Mouse (Mus musculus) embryo, embryonic 10 days (tissue): ENCODE results near the gene Oas1e.
A peak's percentile ranks its signal among the peaks of the same experiment; 100 is the strongest.
"Not testable (repeated sequence)": the region's sequence is repeated elsewhere in the genome, so short reads cannot be mapped to it uniquely, and the experiment has no call there.

ENCODE experiments used
- DNase-seq: peaks from one replicate; pipeline ENCODE4 v3.0.0-alpha.2; 2015; ENCODE audit warnings: low spot score

The Oas1e gene

DNA sequence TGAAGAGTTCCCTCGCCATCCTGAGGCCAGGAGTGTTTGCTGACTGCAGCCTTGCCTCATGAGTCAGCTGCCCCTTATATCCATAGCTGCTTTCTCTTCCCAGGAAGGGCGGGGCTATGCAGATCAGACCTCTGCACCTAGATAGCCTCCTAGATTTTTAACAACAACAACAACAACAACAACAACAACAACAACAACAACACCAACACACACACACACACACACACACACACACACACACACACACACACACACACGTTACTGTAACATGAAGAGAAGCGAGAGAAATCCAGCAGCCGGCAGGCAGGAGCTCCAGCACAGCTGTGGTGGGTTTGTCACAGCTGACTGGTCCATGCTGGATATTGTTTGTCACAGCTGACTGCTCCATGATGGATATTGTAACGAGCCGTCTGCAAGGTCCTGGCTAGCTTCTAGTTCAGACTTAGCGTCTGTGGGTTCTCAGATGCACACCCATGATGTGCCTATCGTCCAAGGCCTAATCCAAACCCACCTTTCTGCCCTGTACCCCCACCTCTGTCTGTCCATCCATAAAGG is at the start of gene Oas1e:
Gene Oas1e, minus strand, starts transcription at position 51 of the 555 bp plus-strand sequence.
- not testable (repeated sequence) for DNase-seq

DNA sequence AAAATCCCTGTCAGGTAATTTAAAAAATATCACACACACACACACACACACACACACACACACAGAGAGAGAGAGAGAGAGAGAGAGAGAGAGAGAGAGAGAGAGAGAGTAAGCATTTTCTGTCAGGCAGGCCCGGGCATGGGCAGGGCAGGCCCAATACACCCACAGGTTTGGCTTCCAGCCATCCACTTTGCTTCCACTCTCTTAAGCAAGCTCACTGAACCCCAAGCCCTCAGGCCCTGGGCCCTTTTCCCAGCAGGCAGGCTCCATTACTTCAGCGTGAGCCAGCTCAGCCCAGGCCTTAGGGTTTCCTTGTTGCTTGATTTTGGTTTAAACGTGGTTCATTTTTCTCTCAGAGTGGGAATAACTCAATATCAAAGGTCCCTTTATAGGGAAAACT is 49.4 kb upstream of the Oas1e start:
- DNase-seq, result no peak

DNA sequence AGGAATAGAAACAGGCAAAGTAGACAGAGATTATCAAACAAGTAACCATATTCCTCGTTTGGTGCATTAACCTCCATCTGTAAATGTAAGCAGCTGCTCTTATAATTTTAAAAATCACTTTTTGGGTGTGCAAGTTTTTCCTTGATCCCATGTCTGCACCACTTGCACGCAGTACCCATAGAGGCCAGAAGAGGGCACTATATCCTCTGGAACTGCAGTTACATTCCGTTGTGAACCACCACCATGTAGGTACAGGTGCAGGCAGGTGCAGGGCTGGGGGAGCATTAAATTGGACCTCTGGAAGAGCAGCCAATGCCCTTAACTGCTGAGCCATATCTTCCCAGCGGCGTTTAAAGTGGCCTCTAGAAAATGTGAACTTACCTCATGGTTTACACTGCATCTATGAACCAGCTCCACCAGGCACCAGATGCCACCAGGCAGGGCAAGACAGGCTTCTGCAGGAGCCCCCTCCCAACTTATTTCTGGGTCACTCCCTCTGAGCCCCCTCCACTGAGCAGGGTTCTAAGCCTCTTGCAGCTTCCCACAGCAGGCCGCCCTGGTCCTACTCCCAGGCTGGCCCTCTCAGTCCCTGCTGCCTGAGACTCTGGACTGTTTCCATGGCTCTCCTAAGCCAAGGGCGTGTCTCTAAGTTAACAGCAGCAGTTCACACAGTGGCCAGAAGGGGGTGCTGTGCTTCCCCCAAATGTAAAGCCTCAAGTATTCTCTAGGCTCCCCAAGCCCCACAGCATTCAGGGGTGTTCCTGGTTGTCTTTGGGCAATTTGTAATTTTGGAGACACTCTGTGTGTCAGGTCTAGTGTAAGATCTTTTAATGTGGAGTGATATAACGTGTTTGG is 41.6 kb upstream of the Oas1e start:
- peak; percentile 68 for DNase-seq

DNA sequence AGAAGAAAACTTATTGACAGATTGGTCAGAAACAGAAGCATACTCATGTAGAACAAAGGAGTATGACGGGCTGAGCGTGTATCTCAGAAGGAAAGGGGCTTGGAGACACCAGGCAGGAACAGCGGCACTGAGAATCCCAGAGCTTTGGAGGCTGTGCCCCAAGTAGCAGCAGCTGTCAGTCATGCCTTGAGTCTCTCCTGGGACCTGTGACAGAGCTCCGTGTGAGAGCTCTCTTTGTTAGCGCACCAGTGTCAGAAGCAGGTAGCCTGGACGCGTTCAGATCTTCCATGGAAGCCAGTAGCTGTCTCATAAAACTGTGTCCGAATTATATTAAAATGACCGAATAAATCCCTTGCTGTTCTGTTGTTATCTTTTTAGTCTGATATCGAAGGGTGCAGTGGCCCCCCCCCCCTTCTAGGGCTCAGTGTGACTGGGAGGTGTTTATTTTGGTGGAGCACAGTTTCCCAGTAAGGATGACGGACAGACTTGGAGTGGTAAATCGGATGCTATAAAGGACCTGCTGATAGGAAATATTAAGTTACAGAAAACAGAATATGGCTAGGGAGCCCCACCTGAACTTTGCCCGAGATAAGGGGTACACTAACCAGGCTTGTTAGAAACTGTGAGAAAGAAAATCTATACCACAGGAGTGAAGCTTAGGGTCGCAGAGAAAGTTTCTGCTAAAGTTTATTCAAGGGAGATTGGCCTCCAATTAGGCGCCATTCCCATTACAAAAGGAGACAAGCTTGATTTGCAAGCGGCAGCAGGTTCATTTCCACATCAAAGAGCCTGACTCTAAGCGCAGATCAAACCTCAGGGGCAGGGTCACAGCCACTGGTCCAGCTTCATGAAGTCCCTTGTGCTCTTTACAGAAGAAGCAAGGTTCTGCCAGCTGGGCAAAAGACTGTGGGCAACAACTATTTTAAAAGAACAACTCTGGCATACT is 38.3 kb upstream of the Oas1e start:
- DNase-seq, result peak; percentile 24

DNA sequence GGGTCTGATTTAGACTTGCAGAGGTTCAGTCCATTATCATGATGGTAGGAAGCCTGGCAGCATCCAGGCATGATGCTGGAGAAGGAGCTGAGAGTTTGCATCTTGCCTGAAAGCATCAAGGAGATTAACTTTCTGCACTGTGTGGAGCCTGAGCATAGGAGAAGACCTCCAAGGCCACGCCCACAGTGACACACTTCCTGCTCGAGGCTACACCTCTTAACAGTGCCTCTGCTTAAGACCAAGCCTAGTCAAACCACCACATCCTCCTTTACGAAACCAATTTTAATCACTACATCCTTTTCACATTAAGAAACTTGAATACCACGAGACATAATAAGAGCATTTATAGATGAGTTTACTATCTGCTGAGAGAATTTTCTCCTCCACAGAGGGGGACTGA is 35.7 kb upstream of the Oas1e start:
- no peak for DNase-seq

DNA sequence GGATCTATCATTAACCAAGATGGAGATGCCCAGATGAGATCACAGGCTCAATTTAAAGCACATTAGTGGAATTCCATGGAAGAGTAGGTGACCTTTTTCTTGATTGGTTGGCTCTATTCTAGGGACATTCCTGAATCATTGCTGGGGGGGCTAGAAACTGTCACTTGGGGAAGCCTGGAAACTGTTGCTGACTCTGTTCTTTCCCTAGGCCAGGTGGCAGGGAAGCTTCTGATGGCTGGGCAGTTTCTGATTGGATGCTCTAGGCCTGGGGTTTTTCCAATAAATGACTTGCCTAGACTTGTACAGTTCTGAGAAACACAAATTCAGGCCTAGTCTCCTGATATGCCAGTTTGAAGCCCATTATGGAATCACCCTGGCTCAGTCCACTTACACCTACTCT is 23.7 kb upstream of the Oas1e start:
- DNase-seq, result no peak

DNA sequence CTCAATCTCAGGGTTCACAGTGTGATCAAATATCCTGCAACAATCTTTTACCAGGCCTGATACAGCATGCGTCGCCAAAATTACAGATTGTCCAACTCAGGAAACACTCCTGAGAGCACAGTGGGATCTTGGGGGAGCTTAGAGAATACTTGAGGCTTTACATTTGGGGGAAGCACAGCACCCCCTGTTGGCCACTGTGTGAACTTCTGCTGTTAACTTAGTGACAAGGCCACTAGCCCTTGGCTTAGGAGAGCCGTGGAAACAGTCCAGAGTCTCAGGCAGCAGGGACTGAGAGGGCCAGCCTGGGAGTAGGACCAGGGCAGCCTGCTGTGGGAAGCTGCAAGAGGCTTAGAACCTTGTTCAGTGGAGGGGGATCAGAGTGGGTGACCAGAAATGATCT is 20.6 kb upstream of the Oas1e start:
- peak; percentile 32 for DNase-seq

DNA sequence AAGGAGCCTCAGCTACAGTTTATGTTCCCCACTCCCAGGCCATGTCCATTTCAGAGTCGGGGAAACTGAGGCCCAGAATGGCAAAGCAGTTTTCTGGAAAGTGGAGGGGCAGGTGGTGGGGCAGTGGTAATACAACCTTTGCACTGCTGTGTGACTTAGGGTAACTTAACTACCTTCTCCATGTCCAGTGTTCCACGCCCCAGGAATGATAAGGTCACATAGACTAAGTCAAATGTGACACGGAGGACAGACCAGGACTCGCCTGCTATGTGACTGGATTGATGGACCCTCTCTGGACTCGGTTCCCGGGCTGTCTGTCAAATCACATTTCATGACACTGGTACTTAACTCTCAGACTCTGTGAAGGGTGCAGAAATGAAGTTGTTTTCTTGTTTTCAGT is 17.7 kb upstream of the Oas1e start:
- no peak for DNase-seq

DNA sequence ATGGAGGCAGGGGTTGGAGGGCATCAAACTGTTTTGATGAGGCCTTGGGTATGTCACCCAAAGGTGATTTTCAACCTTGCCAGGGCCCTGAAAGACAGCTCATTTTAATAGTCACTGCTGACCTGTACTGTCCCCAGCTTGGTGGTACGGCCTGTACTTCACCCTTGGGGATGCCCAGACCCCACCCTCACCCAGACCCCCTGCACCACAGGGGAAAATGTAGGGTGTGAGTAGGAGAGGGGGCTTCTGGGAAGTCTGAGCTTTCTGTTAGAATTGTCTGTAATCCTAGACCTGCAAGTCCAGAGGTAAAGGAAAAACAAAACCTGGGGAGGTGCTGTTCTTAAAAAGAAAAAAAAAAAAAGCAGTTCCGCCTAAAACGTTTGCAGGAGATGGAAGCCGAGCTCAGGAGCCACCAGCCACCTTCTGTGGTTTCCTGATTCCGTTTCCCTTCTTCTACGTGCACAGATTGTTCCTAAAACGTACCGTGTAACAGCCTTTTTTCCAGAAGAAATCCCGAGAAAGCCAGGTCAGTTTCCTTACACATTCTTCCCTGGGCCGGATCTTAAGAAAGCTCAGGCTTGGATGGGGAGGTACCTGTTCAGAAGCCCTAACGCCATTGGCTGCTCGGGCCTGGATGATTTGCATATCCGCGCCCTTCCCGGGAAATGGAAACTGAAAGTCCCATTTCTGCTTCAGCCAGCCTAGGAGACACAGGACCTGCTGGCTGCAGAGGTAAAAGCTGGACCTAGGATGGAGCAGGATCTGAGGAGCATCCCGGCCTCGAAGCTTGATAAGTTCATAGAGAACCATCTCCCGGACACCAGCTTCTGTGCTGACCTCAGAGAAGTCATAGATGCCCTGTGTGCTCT is 16.9 kb upstream of the Oas1e start, which contains the start of gene Oas1c:
Gene Oas1c, minus strand, starts transcription at position 564 of the 869 bp plus-strand sequence.
- peak; percentile 92 for DNase-seq

DNA sequence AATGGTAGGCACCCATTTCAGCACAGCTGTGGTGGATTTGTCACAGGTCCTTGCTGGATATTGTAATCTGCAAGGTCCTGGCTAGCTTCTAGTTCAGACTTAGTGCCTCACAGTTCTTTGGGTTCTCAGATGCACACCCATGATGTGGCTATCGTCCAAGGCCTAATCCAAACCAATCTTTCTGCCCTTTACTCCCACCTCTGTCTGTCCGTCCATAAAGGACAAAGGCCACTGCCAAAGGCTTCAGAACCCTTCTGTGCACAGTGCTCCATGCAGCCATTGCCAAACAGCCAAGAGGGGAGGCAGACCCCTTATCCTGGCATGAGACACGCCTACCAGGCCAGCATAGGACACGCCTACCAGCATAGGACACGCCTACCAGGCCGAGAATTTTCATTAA is 13.8 kb upstream of the Oas1e start:
- DNase-seq, result no peak

DNA sequence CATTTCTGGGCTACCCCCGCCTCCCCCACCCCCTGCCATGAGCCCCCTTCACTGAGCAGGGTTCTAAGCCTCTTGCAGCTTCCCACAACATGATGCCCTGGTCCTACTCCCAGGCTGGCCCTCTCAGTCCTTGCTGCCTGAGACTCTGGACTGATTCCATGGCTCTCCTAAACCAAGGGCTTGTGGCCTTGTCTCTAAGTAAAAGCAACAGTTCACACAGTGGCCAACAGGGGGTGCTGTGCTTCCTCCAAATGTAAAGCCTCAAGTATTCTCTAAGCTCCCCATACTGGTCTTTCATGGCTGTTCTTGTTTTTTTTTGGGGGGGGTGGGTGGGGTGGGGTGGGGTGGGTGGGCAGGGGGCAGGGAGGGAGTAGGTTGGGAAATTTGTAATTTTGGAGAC is 11.1 kb upstream of the Oas1e start:
- peak; percentile 73 for DNase-seq

DNA sequence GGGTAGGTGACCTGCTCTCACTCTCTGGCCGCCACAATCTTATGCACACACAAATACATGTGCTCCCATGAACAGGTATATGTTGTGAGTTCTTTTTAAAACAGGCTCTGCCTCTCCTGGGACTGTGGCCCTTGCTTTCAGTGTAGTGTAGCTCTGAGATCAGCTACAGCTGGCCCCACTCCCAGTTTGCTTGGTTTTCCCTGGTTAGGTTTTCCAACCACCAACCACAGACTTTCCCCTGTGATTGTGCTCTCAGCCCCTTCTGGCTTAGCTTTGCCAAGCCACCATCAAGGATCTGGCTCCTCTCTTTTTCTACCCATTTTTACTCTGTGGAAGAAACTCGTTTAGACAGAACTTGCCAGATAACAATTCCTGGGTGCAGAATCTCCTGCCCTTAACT is 8.3 kb upstream of the Oas1e start:
- no peak for DNase-seq

DNA sequence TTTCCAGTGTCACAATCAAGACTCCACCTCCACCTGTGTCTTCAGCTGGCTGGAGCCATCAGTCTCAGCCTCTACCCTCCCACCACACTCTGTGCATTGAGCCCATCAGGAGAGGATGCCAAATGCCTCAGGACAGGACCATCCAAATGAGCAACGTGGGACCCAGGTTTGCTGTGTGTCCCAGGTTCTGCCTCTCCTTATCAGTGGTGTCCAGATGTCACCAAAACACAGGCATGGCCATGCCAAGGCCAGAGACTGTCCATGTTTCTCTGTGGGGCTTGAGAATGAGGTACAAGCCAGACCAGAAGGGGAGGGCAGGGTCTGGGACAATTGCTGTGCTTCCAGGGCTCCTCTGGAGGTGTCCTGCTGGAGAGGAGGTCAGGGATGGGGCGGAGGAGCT is 3.6 kb upstream of the Oas1e start:
- DNase-seq, result not testable (repeated sequence)

DNA sequence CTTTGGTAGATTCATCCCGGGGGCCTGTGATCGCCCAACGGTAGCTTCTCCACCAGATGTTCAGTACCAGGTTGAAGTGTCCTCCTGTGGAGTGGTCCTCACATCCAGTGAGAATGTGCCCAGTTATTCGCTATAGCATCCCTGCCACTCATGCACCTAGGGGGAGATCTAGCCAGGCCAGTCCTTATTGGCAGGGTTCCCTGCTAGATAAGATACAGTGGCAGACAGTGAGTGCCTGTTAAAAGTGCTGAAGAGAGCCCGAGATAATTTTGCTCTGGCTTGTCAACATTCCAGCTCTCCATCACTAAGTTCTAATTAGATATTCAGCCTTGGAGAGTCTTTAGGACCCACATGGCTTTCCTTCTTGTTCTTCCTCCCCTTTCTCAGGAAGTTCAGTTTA is 2.8 kb upstream of the Oas1e start:
- DNase-seq, result not testable (repeated sequence)

DNA sequence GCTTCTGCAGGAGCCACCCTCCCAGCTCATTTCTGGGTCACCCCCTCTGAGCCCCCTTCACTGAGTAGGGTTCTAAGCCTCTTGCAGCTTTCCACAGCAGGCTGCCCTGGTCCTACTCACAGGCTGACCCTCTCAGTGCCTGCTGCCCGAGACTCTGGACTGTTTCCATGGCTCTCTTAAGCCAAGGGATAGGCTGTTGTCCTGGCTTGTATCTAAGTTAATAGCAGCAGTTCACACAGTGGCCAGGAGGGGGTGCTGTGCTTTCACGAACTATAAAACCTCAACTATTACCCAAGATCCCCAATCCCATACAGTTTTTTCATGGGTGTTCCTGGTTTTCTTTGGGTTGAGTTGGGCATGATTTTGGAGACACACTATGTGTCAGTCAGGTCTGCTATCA is 2.3 kb downstream of the Oas1e start:
- peak; percentile 67 for DNase-seq

DNA sequence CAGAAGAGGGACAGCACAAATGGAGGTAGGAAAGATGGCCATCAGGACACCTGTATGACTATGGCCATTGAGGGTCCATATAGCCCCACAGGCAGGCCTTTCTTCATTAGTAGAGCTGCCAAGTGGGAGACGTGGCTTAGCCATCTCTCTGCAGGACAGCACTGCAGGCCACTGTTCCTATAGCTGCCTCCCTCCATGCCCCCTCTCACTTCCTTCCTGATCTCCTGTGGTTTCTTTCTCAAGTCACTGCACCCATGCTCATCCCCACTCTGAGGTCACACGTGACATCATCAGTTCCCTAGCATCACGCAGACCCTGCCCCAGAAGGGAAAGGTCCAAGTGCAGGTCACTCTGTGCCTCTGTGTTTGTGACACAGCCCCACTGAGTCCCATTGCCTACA is 8.3 kb downstream of the Oas1e start:
- DNase-seq, result no peak

DNA sequence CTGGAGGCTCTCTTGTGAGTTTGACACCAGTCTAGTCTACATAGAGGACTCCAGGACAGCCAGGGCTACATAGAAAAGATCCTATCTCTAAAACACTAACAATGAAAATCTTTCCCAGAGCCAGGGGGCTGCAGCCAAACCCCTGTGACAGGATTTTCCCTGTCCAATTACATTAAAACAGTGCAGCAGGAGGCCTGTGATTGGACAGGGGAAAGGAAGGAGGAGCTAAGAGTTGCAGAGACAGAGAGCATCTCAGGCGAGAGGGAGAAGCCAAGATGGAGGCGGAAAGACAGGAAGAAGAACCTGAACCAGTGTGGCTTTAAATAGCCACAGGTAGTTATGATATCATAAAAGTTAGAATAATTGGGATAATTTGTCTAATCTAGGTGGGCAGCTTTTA is 12.9 kb downstream of the Oas1e start:
- DNase-seq, result no peak

DNA sequence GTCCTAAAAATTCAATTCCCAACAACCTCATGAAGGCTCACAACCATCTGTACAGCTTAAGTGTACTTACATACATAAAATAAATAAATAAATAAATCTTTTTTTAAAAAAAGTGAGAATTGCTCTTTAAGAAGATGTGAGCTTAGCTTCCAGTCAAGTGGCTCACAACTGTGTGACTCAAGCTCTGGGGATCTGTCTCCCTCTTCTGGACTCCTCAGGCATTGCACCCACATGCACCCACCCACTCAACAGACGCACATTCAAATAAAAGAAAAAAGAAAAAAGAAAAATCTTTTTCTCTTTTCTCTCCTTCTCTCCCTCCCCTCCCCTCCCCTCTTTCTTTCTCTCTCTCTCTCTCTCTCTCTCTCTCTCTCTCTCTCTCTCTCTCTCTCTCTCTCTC is 13.7 kb downstream of the Oas1e start:
- DNase-seq, result no peak

DNA sequence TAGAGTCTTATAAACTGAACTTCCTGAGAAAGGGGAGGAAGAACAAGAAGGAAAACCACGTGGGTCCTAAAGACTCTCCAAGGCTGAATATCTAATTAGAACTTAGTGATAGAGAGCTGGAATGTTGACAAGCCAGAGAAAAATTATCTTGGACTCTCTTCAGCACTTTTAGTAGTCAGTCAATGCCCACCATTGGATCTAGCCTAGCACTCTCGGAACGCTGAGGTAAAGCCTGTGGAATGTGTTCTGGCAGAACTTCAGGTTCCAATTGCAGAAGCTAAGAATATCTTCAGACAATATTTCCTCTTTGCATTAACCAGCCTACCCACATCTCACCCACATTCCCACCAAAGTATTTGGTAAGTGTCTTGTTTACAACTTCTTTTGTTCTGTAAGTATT is 15.4 kb downstream of the Oas1e start:
- DNase-seq, result no peak

DNA sequence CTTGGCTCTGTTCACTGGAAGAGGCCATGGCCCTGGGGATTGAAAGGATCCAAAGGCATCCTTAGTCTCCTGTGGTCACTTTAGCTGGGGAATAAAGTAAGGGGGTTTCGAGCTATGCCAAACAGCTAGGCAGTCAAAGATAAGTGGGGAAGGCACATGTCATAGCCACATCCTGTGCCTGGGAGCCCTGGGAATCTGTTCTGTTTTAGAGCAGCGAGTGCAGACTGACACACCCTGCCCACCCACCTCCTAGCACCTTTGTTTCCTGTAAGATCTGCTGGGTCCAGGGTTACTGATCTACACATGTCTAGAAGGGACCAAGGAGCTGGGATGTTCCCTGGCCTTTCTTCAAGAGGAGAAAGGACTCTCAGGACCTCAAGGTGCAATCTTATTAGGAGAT is 16.4 kb downstream of the Oas1e start:
- no peak for DNase-seq

DNA sequence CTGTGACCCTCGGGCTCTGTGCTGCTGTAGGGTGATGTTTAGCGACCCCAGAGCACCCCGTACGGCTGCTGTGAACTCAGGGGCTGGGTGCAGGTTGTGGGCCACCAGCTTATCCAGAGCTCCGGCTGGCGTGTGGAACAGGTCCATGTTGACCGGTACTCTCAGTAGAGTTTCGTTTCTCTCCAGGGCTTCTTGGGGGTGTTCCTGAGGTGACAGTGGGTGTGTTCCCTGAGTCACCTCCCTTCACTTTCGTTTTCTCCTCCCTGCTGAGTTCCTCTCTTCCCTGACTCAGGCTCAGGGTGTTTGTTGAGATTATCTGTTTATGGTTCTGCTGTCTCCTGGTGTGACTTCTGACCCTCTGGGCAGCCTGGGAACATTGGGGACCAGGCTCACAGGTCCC is 17.9 kb downstream of the Oas1e start, which contains the start of gene Oas3:
Gene Oas3, minus strand, starts transcription at position 184 of the 400 bp plus-strand sequence.
- DNase-seq, result no peak

DNA sequence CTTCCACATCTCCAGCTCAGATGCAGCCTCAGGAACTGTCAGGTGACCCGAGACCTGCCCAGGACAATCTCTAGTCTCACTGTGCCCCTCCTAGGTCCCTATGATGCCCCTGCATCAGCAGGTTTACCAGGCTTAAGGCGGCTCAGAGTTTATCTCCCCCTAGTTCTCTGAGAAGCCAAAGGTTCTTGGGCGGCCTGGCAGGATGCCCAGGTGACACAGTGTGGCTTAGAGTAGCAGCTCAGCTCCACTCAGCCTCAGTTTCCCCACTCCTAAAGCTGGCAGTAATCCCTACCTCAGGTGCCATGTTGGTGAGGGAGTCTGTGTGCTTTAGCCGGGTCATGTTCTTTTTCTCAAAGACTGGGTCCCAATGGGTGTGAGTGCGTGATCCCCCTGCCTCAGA is 18.5 kb downstream of the Oas1e start:
- no peak for DNase-seq
